Mouse (Mus musculus) right cerebral cortex, postnatal 36 days (tissue): ENCODE measurements at regions not wholly inside any gene's neighbourhood (a gene's known extent, or its start where the extent isn't known, plus 50 kb on each side); places are given as distances from the start of the nearest gene placed in this dataset.

Experiments
- DNase-seq, 2 experiments: peaks; one replicate each; pipeline ENCODE4 v3.0.0; 2022; ENCODE audit warnings: low spot score in 2 of 2, mixed read lengths in 1 of 2

DNA sequence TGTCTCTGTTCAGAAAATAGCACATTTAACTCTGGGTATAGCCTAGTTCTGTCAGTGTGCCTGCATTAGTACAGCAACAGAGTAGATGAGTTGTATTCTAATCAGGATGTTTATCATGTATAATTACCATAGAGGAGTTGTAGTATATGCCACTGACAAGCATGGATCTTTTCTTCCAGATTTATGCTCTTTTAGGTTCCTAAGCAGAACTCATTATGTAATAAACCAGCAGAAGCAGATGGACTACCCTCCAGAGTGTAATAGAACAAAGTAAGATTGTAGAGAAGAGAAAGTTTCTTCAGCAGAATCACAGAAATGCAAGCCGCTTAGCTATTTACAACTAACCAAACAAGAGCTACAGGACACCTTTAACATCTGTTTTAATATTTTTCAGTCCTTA, 517.2 kb upstream of the Epha5 start:
- DNase-seq, result no peak

DNA sequence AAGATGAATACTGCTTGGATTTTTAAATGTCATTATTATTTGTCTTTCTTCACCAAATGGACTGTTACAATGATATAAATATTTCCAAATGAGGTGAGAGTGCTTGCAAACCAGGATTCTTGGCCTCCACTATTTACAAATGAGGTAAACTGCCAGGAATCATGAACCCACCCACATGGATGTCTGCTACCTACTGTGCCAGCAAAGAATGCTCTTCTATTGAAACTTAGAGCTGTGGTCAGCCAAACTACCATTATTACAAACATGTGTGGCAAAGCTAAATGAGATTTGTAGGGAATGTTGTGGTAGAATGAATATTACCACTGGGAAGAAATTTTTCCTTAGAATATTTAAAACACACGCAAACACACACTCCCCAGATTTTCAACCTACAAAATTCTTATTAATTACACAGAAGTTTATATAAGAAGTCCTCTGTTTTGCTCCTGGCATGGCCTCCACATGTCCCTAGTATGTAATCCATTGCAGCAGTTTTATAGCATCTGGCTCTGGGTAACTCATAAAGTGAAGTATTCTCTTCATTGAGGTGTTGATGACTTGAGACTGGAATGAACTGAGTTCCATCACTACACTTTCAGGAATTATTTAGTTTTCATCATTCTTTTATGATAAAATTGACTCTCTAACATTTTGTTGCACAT, 500.6 kb upstream of the Epha5 start:
- DNase-seq, result no peak

DNA sequence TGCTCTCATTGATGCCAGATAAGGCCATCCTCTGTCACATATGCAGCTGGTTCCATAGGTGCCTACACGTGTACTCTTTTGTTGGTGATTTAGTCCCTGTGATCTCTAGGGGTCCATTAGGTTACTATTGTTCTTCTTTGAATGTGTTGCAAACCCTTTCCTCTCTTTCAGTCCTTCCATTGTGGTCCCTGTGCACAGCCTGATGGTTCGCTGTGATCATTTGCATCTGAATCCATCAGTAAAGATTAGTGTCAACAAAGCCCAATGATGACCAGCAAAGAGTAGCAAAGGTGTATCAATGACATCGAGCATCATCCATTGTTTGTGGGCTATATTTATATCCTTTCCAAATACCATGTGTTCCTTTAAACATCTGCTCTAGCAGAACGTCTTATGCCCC, 484.5 kb upstream of the Epha5 start:
- no peak for DNase-seq

DNA sequence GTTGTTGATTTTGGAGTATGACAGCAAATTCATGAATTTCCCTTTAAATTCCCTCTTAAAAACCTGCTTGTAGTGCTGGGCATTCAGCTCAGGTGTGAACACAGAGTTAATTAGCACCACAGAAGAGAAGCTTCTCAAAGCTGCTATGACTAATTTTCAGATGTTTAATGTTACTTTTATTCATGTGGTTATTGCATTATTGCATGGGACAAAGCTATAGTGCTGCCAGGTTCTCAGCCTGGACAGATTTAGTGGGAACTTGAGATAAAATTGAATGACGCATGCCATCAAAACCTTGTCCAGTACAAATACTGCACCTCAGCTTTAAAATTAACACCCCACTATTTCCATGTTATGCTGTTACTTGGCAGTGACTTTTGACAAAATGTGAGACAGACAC, 480.4 kb upstream of the Epha5 start:
- DNase-seq, result no peak

DNA sequence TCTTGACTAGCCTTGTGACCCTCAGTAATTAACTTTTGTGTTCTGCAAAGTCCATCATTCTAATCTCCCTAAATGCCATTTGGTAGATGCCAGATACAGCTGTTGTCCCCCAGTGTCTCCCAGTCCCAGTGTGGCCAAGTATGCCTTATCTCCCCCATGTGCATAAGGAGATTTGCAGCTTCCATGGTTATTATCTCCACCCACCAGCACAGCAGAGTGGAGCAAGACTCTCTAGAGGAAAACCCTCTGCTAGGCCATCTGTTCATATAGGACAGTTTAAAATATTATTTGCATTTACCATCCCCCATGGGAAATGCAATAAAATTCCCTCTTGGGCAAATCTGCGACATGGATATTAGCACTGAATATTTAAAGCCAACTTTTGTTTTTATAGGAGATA, 436.4 kb upstream of the Epha5 start:
- DNase-seq, result no peak

DNA sequence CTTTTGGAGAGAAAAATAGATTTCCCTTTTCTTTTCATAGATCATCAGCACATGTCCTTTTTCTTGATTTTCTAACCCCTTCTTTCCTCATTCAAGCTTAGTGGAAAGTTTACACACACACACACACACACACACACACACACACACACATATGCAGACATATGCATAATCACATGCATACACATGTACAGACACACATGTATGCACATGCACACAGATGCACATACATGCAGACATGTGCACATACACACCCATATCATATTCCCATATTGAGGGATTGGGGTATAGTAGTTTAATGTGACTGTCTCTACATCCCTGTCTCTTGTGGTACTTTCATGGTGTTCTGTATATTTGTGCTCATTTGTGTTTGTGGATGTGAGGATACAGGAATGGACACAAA, 432.0 kb upstream of the Epha5 start:
- no peak for DNase-seq

DNA sequence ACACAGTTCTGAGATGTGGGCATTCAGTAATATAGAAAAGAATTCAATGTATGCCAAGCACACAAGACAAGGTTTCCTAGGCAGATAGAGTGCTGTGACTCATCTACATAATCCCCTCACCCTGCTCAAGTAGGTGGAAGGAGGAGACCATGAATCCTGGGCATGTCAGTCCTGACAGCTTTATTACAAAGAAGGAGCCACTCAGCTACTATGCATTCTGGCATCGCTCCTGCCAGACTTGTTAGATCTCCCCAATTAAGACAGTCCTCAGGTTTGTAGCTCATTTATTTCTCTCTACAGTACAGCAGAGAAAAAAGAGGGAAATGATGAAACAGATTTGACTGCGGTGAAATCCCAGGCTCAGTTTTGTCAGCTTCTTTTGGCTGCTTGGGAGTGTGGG, 431.6 kb upstream of the Epha5 start:
- DNase-seq, result peak in 1 of 2 experiments; percentile 1

DNA sequence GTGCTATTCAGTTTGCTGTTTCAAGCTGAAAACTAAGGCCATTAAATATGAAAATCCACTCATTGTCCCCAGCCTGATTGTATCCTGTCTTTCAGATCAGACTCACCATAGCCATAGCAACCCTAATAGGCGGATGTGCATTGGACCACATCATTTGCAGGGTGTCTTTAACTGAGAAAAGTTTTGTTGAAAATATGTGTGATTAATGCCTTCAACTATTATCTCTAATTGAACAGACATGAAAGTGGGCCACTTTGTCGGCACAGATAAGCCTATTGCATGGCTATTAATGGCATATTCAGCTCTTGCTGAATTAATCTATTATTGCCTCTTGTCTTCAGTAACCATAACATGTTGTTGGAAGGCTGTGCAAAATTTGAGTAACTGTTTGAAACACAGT, 394.3 kb upstream of the Epha5 start:
- no peak for DNase-seq

DNA sequence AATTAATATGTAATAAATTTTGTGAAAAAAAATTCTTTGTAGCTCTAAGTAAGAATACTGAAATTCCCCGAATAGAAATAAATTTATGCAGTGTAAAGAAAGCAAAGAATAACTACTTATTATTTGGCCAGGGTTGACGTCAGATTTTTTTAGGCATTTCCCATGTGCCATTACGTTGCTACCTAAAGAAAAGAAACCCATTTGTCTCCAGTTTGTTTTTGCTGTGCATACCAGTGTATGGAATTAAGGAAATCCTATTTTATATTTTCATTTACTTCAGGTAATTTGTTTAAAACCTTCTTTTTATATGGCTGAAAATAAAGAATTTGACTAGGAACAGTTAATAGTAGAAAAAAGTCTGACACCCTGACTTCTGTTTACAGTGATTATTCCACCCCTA, 393.7 kb upstream of the Epha5 start:
- DNase-seq, result no peak

DNA sequence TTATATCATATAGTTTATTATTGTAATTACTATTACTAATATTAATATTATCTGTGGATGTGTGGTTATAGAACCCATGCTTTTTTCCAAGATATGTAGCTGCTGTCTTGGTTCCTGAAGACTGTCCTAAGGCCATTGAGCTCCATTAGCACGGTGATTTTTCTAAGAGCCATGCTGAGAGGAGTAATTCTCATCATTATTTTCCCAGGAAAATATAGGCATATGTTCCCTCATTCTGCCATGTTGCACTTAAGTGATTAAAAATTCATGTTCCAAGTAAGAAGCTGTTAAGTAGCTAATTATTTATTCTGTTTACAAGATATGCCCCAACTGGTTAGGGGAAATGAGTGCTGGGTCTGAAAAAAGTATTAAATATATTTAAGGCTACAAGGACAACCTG, 345.4 kb upstream of the Epha5 start:
- no peak for DNase-seq

DNA sequence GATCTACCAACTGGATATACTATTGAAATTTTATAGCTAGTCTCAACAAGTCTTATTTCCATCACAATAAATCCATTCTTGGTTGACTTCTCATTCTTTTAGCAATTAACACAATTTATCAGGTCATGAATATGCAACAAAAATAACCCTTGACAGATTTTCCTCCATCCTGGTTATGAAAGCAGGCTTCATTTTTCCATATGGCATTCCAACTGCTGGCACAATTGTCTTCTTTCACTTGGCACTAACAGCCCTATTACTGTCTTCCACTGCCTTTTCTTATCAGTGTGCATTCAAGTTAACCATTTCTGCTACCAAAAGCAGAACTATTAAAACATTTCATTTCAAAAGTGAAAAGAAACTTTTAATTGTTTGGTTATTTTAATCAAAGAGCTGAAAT, 334.9 kb upstream of the Epha5 start:
- no peak for DNase-seq

DNA sequence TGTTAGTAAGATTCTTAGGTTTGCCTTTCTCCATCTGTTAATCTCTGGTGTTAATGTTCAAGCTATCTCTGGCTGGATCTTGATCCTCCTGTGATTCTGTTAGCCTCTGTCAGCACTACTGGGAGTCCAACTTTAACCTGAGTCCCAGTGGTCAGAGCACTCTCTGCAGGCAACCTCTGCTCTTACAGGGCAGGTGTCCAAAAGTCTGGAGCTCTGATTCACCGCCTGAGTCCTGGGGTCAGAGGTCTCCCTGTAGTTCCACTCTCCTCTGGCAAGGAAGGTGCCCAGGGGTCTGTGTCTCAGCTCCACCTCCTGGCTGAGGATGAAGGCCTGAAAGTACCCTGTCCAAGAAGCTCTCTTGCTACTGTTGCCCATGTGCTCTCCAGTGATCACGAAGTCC, 288.3 kb upstream of the Epha5 start:
- DNase-seq, result no peak

DNA sequence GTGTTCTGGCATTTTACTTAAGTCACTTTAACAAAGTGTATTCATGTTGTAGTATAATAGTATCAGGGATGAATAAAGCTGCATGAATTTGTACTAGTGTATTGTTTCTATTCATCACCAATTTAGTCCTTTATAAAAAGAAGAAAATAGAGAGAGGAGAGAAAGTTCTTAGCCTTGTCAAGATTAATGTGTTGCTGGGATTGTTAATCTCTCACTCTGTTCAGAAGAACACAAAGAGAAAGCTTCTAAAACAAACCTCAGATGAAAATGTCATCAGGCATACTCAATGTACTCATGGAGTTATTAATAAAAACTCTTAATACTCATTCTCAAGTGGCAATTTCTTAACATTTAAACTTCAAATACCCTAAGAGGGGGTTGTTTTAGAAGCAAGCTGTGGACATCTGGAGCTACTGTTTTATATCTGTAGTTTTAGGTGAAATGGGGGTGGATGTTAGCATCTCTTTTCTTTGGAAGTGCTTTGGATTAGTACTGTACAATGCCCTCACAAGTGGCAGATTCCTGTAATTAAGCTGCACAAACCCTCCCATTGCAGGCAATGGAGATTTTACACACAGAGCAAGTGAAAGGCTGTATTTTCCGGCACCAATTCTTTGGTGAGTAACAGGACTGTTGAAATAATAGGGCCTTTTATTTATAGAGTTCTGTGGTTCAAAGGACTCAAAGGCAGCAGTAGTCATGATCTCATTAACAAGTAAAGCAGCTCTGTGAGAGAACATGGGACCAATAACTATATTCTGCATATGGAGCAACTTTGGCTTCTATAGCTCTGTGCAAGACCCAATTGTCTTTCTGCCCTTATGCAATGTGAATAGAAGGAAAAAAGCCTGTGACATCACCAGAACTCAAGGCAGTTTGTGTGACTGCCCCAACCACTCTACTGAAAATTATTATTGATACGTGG, 273.4 kb upstream of the Epha5 start:
- no peak for DNase-seq

DNA sequence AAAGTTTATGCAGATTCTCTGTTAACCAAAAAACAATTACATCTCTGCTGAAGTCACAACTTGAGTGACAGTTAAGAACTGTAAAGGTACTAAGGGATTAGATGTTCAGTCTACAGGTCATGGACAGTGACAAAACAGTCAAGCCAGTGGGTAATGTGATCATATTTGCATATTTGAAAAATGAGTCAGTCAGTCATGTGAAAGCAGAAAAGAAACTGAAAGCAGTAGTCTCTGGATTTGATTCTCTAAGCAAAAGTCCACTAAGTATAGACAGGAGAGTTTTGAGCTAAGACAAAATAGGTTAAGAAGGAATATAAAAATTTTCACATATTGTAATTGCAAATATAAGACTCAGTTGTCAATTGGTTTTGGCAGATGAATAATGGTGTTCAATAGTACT, 270.4 kb upstream of the Epha5 start:
- DNase-seq, result no peak

DNA sequence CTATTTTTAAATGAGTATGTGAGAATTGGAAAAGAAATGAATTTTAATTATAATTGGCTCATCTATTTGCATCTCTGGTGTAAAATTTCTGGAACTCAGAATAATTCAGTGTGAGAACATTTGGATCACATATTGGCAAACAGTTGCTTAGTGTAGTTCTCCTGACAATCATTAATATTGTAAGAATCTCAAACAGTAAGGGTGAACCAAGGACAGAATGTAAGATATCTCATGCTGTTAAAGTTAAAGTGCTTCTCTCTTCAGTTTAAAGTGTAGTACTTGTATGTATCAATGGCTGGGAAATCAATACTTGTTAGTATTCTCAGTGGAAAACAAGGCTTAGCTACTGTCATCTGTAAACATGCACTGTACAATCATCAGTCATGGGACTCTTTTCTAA, 238.0 kb upstream of the Epha5 start:
- DNase-seq, result no peak

DNA sequence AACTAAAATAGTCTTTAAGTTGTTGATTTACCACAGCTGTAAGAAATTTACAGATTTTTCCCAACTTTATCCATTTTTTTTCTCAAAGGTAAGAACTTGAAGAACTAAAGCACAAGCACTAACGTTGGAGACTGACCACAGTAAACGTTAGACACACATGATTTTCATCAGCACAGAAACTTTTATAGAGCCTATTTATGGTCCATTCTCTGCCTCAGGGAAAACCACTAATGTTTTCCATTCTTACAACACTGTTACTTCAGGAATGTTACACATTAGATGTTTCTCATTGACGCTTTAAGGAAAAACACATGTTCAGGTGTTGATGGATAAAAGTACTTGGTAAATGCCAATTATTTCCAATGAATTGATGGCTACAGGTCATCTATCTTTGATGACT, 218.3 kb upstream of the Epha5 start:
- DNase-seq, result no peak

DNA sequence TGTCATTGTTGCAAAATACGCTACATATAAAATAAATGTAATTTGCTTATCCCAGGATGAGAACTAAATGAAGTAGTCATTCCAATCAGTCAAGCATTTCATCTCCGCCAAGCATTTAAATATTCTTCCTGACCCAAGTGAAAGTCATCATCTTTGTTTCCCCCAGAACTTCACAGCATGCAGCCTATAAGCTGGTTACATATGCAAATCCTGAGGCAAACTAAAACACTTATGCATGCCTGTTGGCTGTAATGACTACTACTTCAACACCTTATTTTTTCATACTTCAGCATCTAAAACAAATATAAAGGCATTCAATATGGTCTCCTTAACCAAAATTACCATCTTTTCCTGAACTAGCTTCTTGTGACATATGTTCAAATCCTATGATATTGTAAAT, 215.7 kb upstream of the Epha5 start:
- no peak for DNase-seq

DNA sequence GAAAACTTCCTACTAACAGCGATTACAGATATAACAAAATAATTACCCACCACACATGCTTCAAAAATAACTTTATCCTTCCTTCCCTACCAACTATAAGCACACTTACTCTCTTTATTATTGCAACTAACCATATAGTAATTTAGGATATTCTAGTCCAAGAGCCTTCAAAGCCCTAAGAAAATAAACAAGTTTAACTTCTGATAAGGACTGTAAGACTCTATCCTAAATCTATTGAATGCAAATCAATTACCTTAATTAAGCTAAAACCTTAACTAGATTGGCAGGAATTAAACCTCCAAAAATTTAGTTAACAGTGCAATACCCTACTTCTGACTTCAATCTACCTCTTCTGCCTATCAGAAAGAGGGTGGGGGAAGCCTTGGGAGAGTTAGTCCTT, 201.0 kb upstream of the Epha5 start:
- no peak for DNase-seq

DNA sequence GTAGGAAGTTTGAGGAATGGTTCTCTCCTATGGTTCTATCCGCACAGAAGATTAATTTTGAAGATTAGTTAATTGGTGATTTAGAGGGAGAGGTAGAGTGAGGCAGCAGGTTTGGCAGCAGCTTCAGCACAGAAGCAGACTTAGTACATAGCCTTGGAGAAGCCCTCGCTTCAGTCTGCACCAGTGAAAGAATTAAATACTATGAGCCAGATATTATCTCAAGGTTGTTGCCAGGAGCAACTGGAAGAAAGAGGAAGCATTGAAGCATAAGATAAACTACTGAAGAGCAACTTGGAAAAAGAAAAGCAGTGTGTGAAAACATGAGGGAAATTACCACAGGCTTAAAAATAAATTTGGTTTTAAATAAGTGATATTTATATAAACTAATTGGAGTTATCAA, 191.5 kb upstream of the Epha5 start:
- no peak for DNase-seq

DNA sequence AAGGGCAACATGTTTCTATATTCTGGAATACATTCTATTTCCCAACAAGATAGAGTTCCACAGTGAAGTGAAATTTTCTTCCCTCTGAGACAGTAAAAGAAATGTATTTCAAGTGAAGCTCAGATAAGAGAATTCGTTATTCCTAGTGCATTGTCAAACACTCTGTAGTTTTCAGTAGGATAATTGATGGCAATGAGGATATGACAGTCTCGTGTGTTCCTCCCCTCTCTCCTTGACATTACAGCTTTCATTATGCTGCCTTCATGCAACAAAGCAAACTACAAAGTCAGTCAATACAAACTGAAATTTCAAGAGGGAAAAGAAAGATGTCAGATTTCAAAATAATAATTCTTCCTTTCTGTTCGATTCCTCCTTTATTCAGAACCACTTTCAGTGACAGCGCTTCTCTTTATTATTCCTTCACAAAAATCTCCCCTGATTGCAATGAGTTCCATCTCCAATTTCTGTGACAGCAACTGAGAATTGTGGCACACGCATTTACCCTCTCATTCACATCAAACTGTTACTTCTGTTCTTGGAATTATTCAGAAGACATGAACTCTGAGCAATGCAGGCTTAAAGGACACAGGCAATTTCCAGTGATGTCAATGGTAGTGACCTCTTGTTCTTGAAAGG, 148.2 kb upstream of the Epha5 start:
- no peak for DNase-seq

DNA sequence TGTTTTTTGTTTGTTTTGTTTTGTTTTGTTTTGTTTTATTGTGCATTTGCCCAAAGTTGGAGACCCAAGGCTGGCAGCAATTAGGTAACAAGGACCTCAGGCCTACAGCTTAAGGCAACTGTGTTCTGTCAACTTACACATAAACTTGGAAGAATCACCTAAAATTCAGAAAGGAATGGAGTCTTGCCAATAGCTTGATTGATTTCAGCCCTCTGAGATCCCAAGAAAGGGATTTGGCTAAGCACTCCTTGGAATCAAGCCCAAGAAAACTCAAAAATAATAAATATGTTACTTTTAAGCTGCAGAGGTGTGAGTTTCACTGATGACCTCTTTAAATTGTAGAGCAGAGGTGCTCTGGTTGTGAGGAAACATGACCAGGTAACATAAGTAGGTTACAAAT, 102.7 kb upstream of the Epha5 start:
- DNase-seq, result no peak

DNA sequence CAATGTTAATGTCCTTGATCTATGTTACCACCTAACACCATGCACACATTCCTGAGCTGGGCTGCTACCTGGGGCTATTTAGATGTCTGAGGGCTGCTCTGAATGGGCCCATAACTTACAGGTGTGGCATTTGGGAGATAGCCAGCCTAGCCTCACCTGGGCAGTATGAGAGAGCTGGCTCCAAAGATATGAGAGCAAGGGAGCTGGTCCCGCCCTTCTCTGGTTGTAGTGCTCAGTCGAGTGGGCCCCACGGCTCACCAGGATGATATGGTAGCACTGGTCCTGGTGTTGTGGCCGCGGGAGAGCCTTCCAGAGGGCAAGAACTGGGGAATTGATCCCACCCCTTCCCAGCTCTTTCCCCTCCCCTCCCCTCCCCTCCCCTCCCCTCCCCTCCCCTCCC, 93.0 kb upstream of the Epha5 start:
- no peak for DNase-seq

DNA sequence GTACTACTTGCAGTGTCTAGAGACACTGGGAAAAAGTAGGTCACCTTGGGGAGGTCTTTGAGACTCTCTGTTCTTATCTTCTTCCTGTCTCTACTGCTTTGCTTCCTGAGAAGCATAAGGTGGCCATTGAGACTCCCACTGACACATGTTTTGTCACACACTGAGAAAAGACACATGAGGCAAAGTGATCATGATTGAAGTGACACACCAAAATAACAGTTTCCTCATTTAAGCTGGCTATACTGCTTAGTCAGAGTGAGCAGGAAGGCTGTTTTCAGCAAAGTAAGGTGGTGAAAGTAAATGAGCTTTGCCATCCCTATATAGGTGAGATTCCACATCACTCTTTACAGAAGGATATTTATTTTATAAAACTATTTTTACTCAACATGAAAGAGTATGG, 63.8 kb upstream of the Epha5 start:
- no peak for DNase-seq
